In genomic region chr9:110460884-110461815, GRCm38 (mm10) we compare ENCODE assay signal across 19 mouse cellular contexts. TPM values are rescaled to one million over a fixed set of nuclear protein-coding genes. Genes with fewer than 3 reads are reported as not detected.
DNase-seq lines count a peak whose midpoint lies in the region; ATAC-seq lines count a peak whose summit lies in the region.
"Had no signal": no experiment of that assay in that cellular context is flagged by ENCODE, and none has a peak within 500 bp of the region (broad histone marks: within the 10 kb centered on the region; RNA-seq: fewer than 3 reads in every experiment).

No protein-coding gene starts in this region.

- ATAC-seq in intestine, embryonic 16.5 days = 0 out of 2 replicates have a peak, but pooled peaks have one; percentile 51
- ATAC-seq in intestine, embryonic 15.5 days = no peak; the same call in 1 of the 2 replicates
- ATAC-seq in midbrain, embryonic 14.5 days (ENCODE audit: low FRiP score, low TSS enrichment) = no peak

- no peak overlapping the region for H3K27ac ChIP-seq in intestine, embryonic 16.5 days (ENCODE audit: low read length)
- no peak overlapping the region for H3K27ac ChIP-seq in intestine, embryonic 15.5 days
- no peak overlapping the region for H3K27ac ChIP-seq in midbrain, embryonic 14.5 days (replicated peaks; ENCODE audit: low read depth, low read length)
- H3K27ac ChIP-seq: embryonic facial prominence, embryonic 10.5 days; limb, embryonic 15.5 days; neural tube, embryonic 13.5 days had no signal

- no peak overlapping the region for H3K9ac ChIP-seq in intestine, embryonic 16.5 days (ENCODE audit: low read depth, low read length)
- H3K9ac ChIP-seq in intestine, embryonic 15.5 days = no peak overlapping the region
- H3K9ac ChIP-seq in midbrain, embryonic 14.5 days (replicated peaks; ENCODE audit: low read length) = no peak overlapping the region
- H3K9ac ChIP-seq: heart, embryonic 12.5 days; limb, embryonic 15.5 days; neural tube, embryonic 13.5 days had no signal

- no peaks in the 10 kb centered on the region for H3K9me3 ChIP-seq in intestine, embryonic 16.5 days (ENCODE audit: control insufficient read depth, low read length)
- no peaks in the 10 kb centered on the region for H3K9me3 ChIP-seq in intestine, embryonic 15.5 days
- no peaks in the 10 kb centered on the region for H3K9me3 ChIP-seq in megakaryocyte, embryonic 14.5 days
- no peaks in the 10 kb centered on the region for H3K9me3 ChIP-seq in midbrain, embryonic 14.5 days (ENCODE audit: control insufficient read depth, low read length)
- H3K9me3 ChIP-seq: embryonic facial prominence, embryonic 10.5 days; G1E; heart, embryonic 12.5 days; limb, embryonic 15.5 days; neural tube, embryonic 13.5 days had no signal

- H3K4me2 ChIP-seq in intestine, embryonic 16.5 days (ENCODE audit: low read depth, low read length) = no peak overlapping the region
- no peak overlapping the region for H3K4me2 ChIP-seq in intestine, embryonic 15.5 days (replicated peaks)
- H3K4me2 ChIP-seq in midbrain, embryonic 14.5 days (ENCODE audit: low read length) = no peak overlapping the region
- H3K4me2 ChIP-seq: heart, embryonic 12.5 days; limb, embryonic 15.5 days; neural tube, embryonic 13.5 days had no signal

- H3K4me3 ChIP-seq in intestine, embryonic 16.5 days (ENCODE audit: low read length) = no peak overlapping the region
- H3K4me3 ChIP-seq in intestine, embryonic 15.5 days (replicated peaks) = no peak overlapping the region
- peak overlapping the region; percentile 15 for H3K4me3 ChIP-seq in megakaryocyte, embryonic 14.5 days (replicated peaks)
- no peak overlapping the region for H3K4me3 ChIP-seq in midbrain, embryonic 14.5 days (replicated peaks; ENCODE audit: low read depth, low read length)
- H3K4me3 ChIP-seq: embryonic facial prominence, embryonic 10.5 days; heart, embryonic 12.5 days; limb, embryonic 15.5 days; neural tube, embryonic 13.5 days had no signal

- H3K27me3 ChIP-seq in intestine, embryonic 16.5 days (replicated peaks; ENCODE audit: control insufficient read depth, insufficient read depth, low read length) = no peaks in the 10 kb centered on the region
- H3K27me3 ChIP-seq in intestine, embryonic 15.5 days (replicated peaks) = no peaks in the 10 kb centered on the region
- no peaks in the 10 kb centered on the region for H3K27me3 ChIP-seq in megakaryocyte, embryonic 14.5 days (replicated peaks)
- no peaks in the 10 kb centered on the region for H3K27me3 ChIP-seq in midbrain, embryonic 14.5 days (ENCODE audit: control insufficient read depth, insufficient read depth, low read length)
- H3K27me3 ChIP-seq: heart, embryonic 12.5 days; limb, embryonic 15.5 days; neural tube, embryonic 13.5 days had no signal

- peak; percentile 36 for DNase-seq in induced T-regulatory cell, adult 2 months (ENCODE audit: low read depth)
- DNase-seq in thymus, postnatal 25 days = peak; percentile 42
- no peak for DNase-seq in B cell, adult 2 months
- DNase-seq in cerebellum, postnatal 14 days = no peak
- no peak for DNase-seq in midbrain, embryonic 14.5 days
- DNase-seq: adrenal gland, postnatal 14 days; cerebellum, postnatal 10 days; kidney, postnatal 10 days; layer of hippocampus, adult 9-11 months; lung, postnatal 14 days; right cerebral cortex, postnatal 4 days had no signal

- no peaks in the 10 kb centered on the region for H3K36me3 ChIP-seq in intestine, embryonic 16.5 days (ENCODE audit: control insufficient read depth, insufficient read depth, low read length)
- no peaks in the 10 kb centered on the region for H3K36me3 ChIP-seq in intestine, embryonic 15.5 days
- peaks cover 48% of the 10 kb centered on the region for H3K36me3 ChIP-seq in megakaryocyte, embryonic 14.5 days (replicated peaks; ENCODE audit: low read length)
- H3K36me3 ChIP-seq in midbrain, embryonic 14.5 days (ENCODE audit: control insufficient read depth, insufficient read depth, low read length) = peaks cover 5% of the 10 kb centered on the region; the same call in 1 of the 2 replicates
- H3K36me3 ChIP-seq: neural tube, embryonic 13.5 days had no signal

- H3K4me1 ChIP-seq in intestine, embryonic 16.5 days (ENCODE audit: control insufficient read depth, insufficient read depth, low read length) = no peaks in the 10 kb centered on the region
- H3K4me1 ChIP-seq in intestine, embryonic 15.5 days (replicated peaks) = 0 out of 2 replicates have a peak, but pooled peaks cover 8% of the 10 kb centered on the region
- peaks cover 90% of the 10 kb centered on the region for H3K4me1 ChIP-seq in megakaryocyte, embryonic 14.5 days
- H3K4me1 ChIP-seq in midbrain, embryonic 14.5 days (ENCODE audit: control insufficient read depth, insufficient read depth, low read length) = no peaks in the 10 kb centered on the region
- H3K4me1 ChIP-seq: embryonic facial prominence, embryonic 10.5 days; limb, embryonic 15.5 days; neural tube, embryonic 13.5 days had no signal

- WGBS in intestine, embryonic 16.5 days = 85% methylated on average over 18 of the region's 18 CpGs
- WGBS in intestine, embryonic 15.5 days = 85% methylated on average over 18 of the region's 18 CpGs
- WGBS in midbrain, embryonic 14.5 days = 91% methylated on average over 18 of the region's 18 CpGs

RNA-seq across cellular contexts. Expression of gene Klhl18, which starts 15.3 kb away (rescaled TPM):
- polyA plus RNA-seq in intestine, embryonic 16.5 days (2015; fragmentation: Nextera tagmentation; extraction: Ambion mirVana) = 8.7 and 8.8 TPM in 2 replicates
- 7.2 and 8.5 TPM in 2 replicates for polyA plus RNA-seq in intestine, embryonic 15.5 days (2015; fragmentation: Nextera tagmentation; extraction: Ambion mirVana)
- 10.0 and 10.6 TPM in 2 replicates for polyA plus RNA-seq in megakaryocyte, embryonic 14.5 days (2012; ENCODE audit: insufficient read depth, low replicate concordance)
- polyA plus RNA-seq in midbrain, embryonic 14.5 days (2014; fragmentation: Nextera tagmentation; extraction: Ambion mirVana) = 18.7 and 20.4 TPM in 2 replicates

RNA-seq across cellular contexts. Expression of gene Kif9, which starts 15.6 kb away (rescaled TPM):
- polyA plus RNA-seq in intestine, embryonic 16.5 days (2015; fragmentation: Nextera tagmentation; extraction: Ambion mirVana) = 0.53 and 0.78 TPM in 2 replicates
- 0.72 and 0.79 TPM in 2 replicates for polyA plus RNA-seq in intestine, embryonic 15.5 days (2015; fragmentation: Nextera tagmentation; extraction: Ambion mirVana)
- polyA plus RNA-seq in megakaryocyte, embryonic 14.5 days (2012; ENCODE audit: insufficient read depth, low replicate concordance) = 0.18 TPM in 1 of 2 replicates, not detected in the other
- 2.4 and 3.4 TPM in 2 replicates for polyA plus RNA-seq in midbrain, embryonic 14.5 days (2014; fragmentation: Nextera tagmentation; extraction: Ambion mirVana)

RNA-seq across cellular contexts. Expression of gene Ngp, which starts 41.6 kb away (rescaled TPM):
- polyA plus RNA-seq in intestine, embryonic 16.5 days (2015; fragmentation: Nextera tagmentation; extraction: Ambion mirVana) = 3.8 and 8.5 TPM in 2 replicates
- polyA plus RNA-seq in intestine, embryonic 15.5 days (2015; fragmentation: Nextera tagmentation; extraction: Ambion mirVana) = 5.3 and 10.7 TPM in 2 replicates
- 8.2 TPM in 1 of 2 replicates, not detected in the other for polyA plus RNA-seq in megakaryocyte, embryonic 14.5 days (2012; ENCODE audit: insufficient read depth, low replicate concordance)
- polyA plus RNA-seq in midbrain, embryonic 14.5 days (2014; fragmentation: Nextera tagmentation; extraction: Ambion mirVana) = 0.34 TPM in 1 of 2 replicates, not detected in the other
- polyA plus RNA-seq: embryonic facial prominence, embryonic 10.5 days had no signal

RNA-seq across cellular contexts. Expression of gene Ptpn23, which starts 53.1 kb away (rescaled TPM):
- polyA plus RNA-seq in intestine, embryonic 16.5 days (2015; fragmentation: Nextera tagmentation; extraction: Ambion mirVana) = 10.8 and 12.9 TPM in 2 replicates
- 12.2 and 15.6 TPM in 2 replicates for polyA plus RNA-seq in intestine, embryonic 15.5 days (2015; fragmentation: Nextera tagmentation; extraction: Ambion mirVana)
- polyA plus RNA-seq in megakaryocyte, embryonic 14.5 days (2012; ENCODE audit: insufficient read depth, low replicate concordance) = 62.2 and 88.1 TPM in 2 replicates
- 22.1 and 22.4 TPM in 2 replicates for polyA plus RNA-seq in midbrain, embryonic 14.5 days (2014; fragmentation: Nextera tagmentation; extraction: Ambion mirVana)

Comparison
In these comparisons a context has a peak if more than half of its experiments do, and no peak if none do; other contexts are left out.
1. DNase-seq: peak in induced T-regulatory cell, adult 2 months (single experiment) and thymus, postnatal 25 days (single experiment); none in B cell, adult 2 months (0 of 2), cerebellum, postnatal 14 days (0 of 2) and midbrain, embryonic 14.5 days (single experiment).